Mouse (Mus musculus) spleen, adult 10 weeks (tissue): ENCODE data around the gene Mfsd5. TPM values are rescaled to one million over a fixed set of nuclear protein-coding genes. Genes with fewer than 3 reads are reported as not detected.

Experiments
- polyA plus RNA-seq: library from polyadenylated mRNA; stranded (reverse); fragments of 350-450 nt; fragmentation: Illumina TruSeq; extraction: RNeasy Lipid Tissue Mini Kit (QIAGEN cat#74804); gene quantifications from one replicate; pipeline ENCODE4 v1.2.3, GENCODE M21; 2015; ENCODE audit warnings: low replicate concordance; ENCODE audit not compliant: insufficient read depth

The Mfsd5 gene
- 13.9 TPM for polyA plus RNA-seq

DNA sequence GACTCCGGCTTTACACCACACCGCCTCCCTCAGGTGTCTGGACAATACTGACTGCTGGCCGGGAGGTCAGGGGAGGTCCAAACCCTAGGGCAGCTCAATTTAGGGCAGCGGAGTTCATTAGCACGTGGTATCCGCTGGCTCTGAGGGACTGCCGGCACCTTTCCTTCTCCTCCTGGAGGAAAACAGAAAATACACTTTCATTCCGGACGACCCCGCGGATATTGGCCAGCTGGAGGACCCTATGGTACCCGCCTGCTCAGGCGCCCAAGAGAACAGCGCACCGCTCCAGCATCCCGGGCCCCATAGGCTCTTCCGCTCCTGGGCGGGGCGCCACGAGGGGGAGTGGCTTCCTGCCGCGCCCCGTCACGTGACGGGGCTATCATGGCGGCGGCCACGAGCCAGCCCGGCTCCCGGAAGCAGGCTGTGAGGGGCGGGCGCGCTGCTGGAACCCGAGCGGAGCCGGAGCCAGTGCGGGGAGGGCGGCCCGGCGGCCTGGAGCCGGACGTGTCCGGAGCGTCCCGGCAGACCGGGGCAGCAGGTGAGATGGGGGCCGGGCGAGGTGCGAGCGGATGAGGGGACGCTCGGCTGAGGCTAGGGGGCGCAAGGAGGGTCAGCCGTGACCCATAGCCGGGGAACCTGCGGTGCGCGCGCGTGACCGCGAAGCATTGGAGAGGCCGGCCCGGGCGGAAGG, at the start of gene Mfsd5:
Gene Mfsd5 (plus strand): TSS at position 363 of the 691 bp plus-strand sequence.

GRCm38 (mm10) chr15:102231748-102232147, 47.5 kb upstream of the Mfsd5 start, which contains the start of gene Itgb7:
Itgb7 (minus strand) TSS chr15:102231944.

GRCm38 (mm10) chr15:102257202-102258075, 21.8 kb upstream of the Mfsd5 start, which contains the start of gene Rarg:
Rarg (minus strand) TSS chr15:102257517.

DNA sequence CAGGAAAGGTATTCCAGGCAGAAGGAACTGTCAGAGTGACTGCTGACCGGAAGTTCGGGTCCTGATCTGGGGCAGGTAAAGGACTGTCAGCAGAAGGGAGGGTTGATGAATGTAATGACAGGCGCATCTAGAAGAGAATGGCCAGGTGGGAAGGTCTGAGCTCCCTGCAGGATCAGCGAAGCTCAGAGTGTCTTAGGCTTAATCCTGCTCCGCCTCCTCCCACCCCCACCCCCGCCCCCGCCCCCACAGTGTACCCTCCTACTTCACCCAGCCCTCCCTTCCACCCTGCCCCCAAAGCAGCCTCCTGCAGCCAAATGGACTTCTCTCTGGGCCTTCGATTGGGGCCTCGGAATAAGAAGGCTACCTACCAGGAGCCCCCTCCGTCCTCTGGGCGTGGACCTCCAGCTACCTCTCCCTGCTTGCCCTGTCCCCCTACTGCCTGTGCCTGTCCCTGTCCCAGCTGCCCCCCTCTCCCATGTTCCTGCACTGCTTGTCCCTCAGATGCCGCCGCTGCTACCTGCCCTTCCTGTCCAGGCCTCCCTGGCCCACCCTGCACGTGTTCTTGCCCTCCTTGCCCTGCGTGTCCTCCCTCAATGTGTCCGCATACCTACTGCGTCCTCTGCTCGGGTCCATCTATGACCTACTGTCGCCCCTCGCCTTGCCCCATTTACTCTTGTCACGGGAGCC, 8.8 kb upstream of the Mfsd5 start, which contains the start of gene Gm9918:
Gene Gm9918 (plus strand): TSS at position 290 of the 687 bp plus-strand sequence.

DNA sequence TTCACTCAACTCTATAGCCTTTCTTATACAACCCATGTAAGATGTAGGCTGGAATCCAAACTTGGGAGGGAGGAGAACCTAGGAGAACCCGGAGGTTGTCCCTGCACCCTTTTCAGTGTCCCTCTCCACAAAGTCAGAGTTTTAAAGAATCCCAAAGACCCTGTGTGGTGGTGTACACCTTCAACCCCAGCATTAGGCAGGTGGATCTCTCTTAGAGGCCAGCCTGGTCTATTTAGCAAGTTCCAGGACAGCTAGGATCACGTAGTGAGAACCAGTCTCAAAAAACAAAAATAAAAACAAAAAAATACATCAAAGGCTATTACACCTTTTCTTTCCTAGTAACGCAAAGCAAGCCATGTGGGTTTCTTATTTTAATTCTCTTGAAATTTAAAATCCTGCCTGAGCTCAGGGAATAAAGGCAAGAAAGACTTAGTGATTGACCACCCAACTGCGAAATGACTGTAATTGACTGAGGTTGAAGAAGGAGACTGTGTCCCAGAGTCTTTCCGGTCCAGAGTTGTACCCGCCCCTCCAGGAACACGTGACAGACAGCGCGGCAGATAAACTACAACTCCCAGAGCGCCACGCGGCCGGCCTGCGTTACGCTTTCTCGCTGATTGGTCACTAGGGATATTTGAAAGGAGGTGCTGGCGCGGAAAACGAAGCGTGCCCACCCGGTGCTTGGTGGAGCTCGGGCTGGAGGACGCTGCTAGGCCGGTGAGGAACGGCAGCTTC, 16.5 kb downstream of the Mfsd5 start, which contains the start of gene Espl1:
Gene Espl1 (plus strand): TSS at position 634 of the 735 bp plus-strand sequence.

GRCm38 (mm10) chr15:102326022-102326576, 46.8 kb downstream of the Mfsd5 start, which contains the start of gene Pfdn5:
Pfdn5 (plus strand) TSS chr15:102326116.

Other genes starting within 250 kb of the Mfsd5 start
- gene Eif4b, start 205.7 kb upstream of the Mfsd5 start, polyA plus RNA-seq: 272 TPM
- 51.0 TPM for gene Tns2, start 179.0 kb upstream of the Mfsd5 start, polyA plus RNA-seq
- 15.6 TPM for gene Spryd3, start 143.2 kb upstream of the Mfsd5 start, polyA plus RNA-seq
- 0.88 TPM for gene Igfbp6, start 135.1 kb upstream of the Mfsd5 start, polyA plus RNA-seq
- 1.5 TPM for gene Soat2, start 128.9 kb upstream of the Mfsd5 start, polyA plus RNA-seq
- 110 TPM for gene Zfp740, start 76.2 kb upstream of the Mfsd5 start, polyA plus RNA-seq
- 23.7 TPM for gene Csad, start 74.7 kb upstream of the Mfsd5 start, polyA plus RNA-seq
- gene Itgb7, start 47.5 kb upstream of the Mfsd5 start, polyA plus RNA-seq: 194 TPM
- 14.3 TPM for gene Rarg, start 21.9 kb upstream of the Mfsd5 start, polyA plus RNA-seq
- not detected for gene Gm9918, start 8.9 kb upstream of the Mfsd5 start, polyA plus RNA-seq
- 11.6 TPM for gene Espl1, start 16.8 kb downstream of the Mfsd5 start, polyA plus RNA-seq
- gene Pfdn5, start 46.7 kb downstream of the Mfsd5 start, polyA plus RNA-seq: 442 TPM
- gene Myg1, start 52.3 kb downstream of the Mfsd5 start, polyA plus RNA-seq: 59.6 TPM
- 37.3 TPM for gene Aaas, start 71.3 kb downstream of the Mfsd5 start, polyA plus RNA-seq
- gene Sp7, start 87.7 kb downstream of the Mfsd5 start, polyA plus RNA-seq: not detected
- 84.1 TPM for gene Sp1, start 126.7 kb downstream of the Mfsd5 start, polyA plus RNA-seq
- 0.15 TPM for gene Amhr2, start 165.9 kb downstream of the Mfsd5 start, polyA plus RNA-seq
- gene Prr13, start 179.6 kb downstream of the Mfsd5 start, polyA plus RNA-seq: 125 TPM
- 833 TPM for gene Pcbp2, start 191.1 kb downstream of the Mfsd5 start, polyA plus RNA-seq
- gene Gm10337, start 224.3 kb downstream of the Mfsd5 start, polyA plus RNA-seq: not detected
- 3.3 TPM for gene Map3k12, start 237.6 kb downstream of the Mfsd5 start, polyA plus RNA-seq
- gene Tarbp2, start 238.7 kb downstream of the Mfsd5 start, polyA plus RNA-seq: 23.3 TPM
- 7.5 TPM for gene Npff, start 245.5 kb downstream of the Mfsd5 start, polyA plus RNA-seq